Mouse (Mus musculus) forebrain, embryonic 16.5 days (tissue): ENCODE results near the gene Ly6g6d. TPM values are rescaled to one million over a fixed set of nuclear protein-coding genes. Genes with fewer than 3 reads are reported as not detected.

Experiments
- ATAC-seq: fragments of 200-750 bp; cut with Nextera tagmentation; 2 replicates; pipeline ENCODE4 v1.8.0; 2017; ENCODE audit warnings: mild to moderate bottlenecking, moderate library complexity
- H3K27ac ChIP-seq: fragments of 300-500 bp; sonication (generic); 2 replicates; pipeline ENCODE4 v1.5.1; 2014; ENCODE audit warnings: low read length, control low read depth
- H3K27me3 ChIP-seq: fragments of 300-500 bp; sonication (generic); replicated peaks from 2 replicates; pipeline ENCODE4 v1.6.1; 2014; ENCODE audit warnings: low read length; ENCODE audit not compliant: control insufficient read depth, insufficient read depth
- H3K36me3 ChIP-seq: fragments of 300-500 bp; sonication (generic); 2 replicates; pipeline ENCODE4 v1.6.1; 2014; ENCODE audit not compliant: control insufficient read depth, insufficient read depth
- H3K4me1 ChIP-seq: fragments of 300-500 bp; sonication (generic); replicated peaks from 2 replicates; pipeline ENCODE4 v1.6.1; 2014; ENCODE audit warnings: low read length; ENCODE audit not compliant: control insufficient read depth, insufficient read depth
- H3K4me2 ChIP-seq: fragments of 300-500 bp; sonication (generic); 2 replicates; pipeline ENCODE4 v1.6.1; 2014; ENCODE audit warnings: mild to moderate bottlenecking, low read length, control low read depth
- H3K4me3 ChIP-seq: fragments of 300-500 bp; sonication (generic); replicated peaks from 2 replicates; pipeline ENCODE4 v1.5.1; 2014; ENCODE audit warnings: mild to moderate bottlenecking, low read length, control low read depth
- H3K9ac ChIP-seq: fragments of 300-500 bp; sonication (generic); replicated peaks from 2 replicates; pipeline ENCODE4 v1.6.1; 2014; ENCODE audit warnings: low read depth, low read length, control low read depth
- H3K9me3 ChIP-seq: fragments of 300-500 bp; sonication (generic); 2 replicates; pipeline ENCODE4 v1.6.1; 2016; ENCODE audit warnings: low read length; ENCODE audit not compliant: control insufficient read depth
- WGBS: fragments of 180-500 bp; shearing (Covaris S2); extraction: QIAGEN DNeasy Blood & Tissue Kit; methylation state at CpG from one replicate; pipeline ENCODE4 v1.1.7; 2014; 5-methylcytosine and 5-hydroxymethylcytosine counted together
- polyA plus RNA-seq: library from polyadenylated mRNA; unstranded; fragments of >200 nt; fragmentation: Nextera tagmentation; extraction: Ambion mirVana; gene quantifications from 2 replicates; pipeline ENCODE4 v1.2.1, GENCODE M21; 2015

Gene Ly6g6d
- polyA plus RNA-seq, 1 experiment from 2014 or later, result 1.6 TPM

GRCm38 (mm10) chr17:35077285-35077684 is 580 bp downstream of the Ly6g6d start:
- 41% methylated on average over 2 of the region's 2 CpGs for WGBS
- peak; percentile 68 for ATAC-seq
- H3K27ac ChIP-seq, result no peak overlapping the region

GRCm38 (mm10) chr17:35076507-35077176 is 1.2 kb downstream of the Ly6g6d start, which contains the start of gene Ly6g6e:
Ly6g6e (plus strand) TSS chr17:35076902.
- Histone ChIP-seq H3K9ac (peak within 1 kb of the TSS; percentile 53), H3K9me3 (no peaks in the 10 kb centered on the region), H3K4me3 (peak within 1 kb of the TSS; percentile 24), H3K4me2 (peak within 1 kb of the TSS; percentile 48), H3K27ac (peak within 1 kb of the TSS; percentile 72), H3K4me1 (peaks cover 29% of the 10 kb centered on the region), H3K36me3 (no peaks in the 10 kb centered on the region), H3K27me3 (no peaks in the 10 kb centered on the region)
- 22% methylated on average over 10 of the region's 10 CpGs for WGBS
- ATAC-seq, result peak; percentile 81

More at GRCm38 (mm10) chr17:35077285-35077684, 580 bp downstream of the Ly6g6d start:
- Histone ChIP-seq H3K36me3 (no peaks in the 10 kb centered on the region), H3K9me3 (no peaks in the 10 kb centered on the region), H3K4me2 (peak overlapping the region; percentile 48), H3K4me3 (peak overlapping the region; percentile 24), H3K4me1 (peaks cover 29% of the 10 kb centered on the region), H3K27me3 (no peaks in the 10 kb centered on the region), H3K9ac (peak overlapping the region; percentile 53; the same call in 1 of the 2 replicates)

GRCm38 (mm10) chr17:35074097-35074496 is 3.8 kb downstream of the Ly6g6d start:
- Histone ChIP-seq H3K27me3 (no peaks in the 10 kb centered on the region), H3K36me3 (no peaks in the 10 kb centered on the region), H3K4me1 (peaks cover 26% of the 10 kb centered on the region), H3K9ac (0 out of 2 replicates have a peak overlapping the region, but pooled peaks have one; percentile 6), H3K27ac (no peak overlapping the region), H3K4me2 (no peak overlapping the region), H3K4me3 (no peak overlapping the region), H3K9me3 (no peaks in the 10 kb centered on the region)
- WGBS, result 57% methylated on average over 17 of the region's 17 CpGs
- ATAC-seq, result no peak

GRCm38 (mm10) chr17:35071454-35071853 is 6.4 kb downstream of the Ly6g6d start:
- no peaks in the 10 kb centered on the region for H3K36me3 ChIP-seq
- WGBS, result 90% methylated on average over 9 of the region's 9 CpGs
- peaks cover 9% of the 10 kb centered on the region; the same call in 1 of the 2 replicates for H3K4me1 ChIP-seq
- H3K9me3 ChIP-seq, result no peaks in the 10 kb centered on the region
- no peak overlapping the region for H3K4me3 ChIP-seq
- H3K9ac ChIP-seq, result no peak overlapping the region
- no peak overlapping the region for H3K4me2 ChIP-seq
- no peaks in the 10 kb centered on the region for H3K27me3 ChIP-seq
- ATAC-seq, result no peak
- no peak overlapping the region for H3K27ac ChIP-seq

GRCm38 (mm10) chr17:35070556-35071229 is 7.2 kb downstream of the Ly6g6d start:
- H3K4me2 ChIP-seq, result no peak overlapping the region
- H3K9me3 ChIP-seq, result no peaks in the 10 kb centered on the region
- peaks cover 4% of the 10 kb centered on the region; the same call in 1 of the 2 replicates for H3K27me3 ChIP-seq
- H3K4me1 ChIP-seq, result peaks cover 7% of the 10 kb centered on the region; the same call in 1 of the 2 replicates
- ATAC-seq, result no peak
- WGBS, result 47% methylated on average over 6 of the region's 6 CpGs
- no peak overlapping the region for H3K9ac ChIP-seq
- H3K27ac ChIP-seq, result no peak overlapping the region
- no peaks in the 10 kb centered on the region for H3K36me3 ChIP-seq
- H3K4me3 ChIP-seq, result no peak overlapping the region

- H3K36me3 ChIP-seq, result no peaks in the 10 kb centered on the region
- no peak for ATAC-seq
- H3K9me3 ChIP-seq, result no peaks in the 10 kb centered on the region
- 88% methylated on average over 17 of the region's 17 CpGs for WGBS
- no peak overlapping the region for H3K27ac ChIP-seq
- no peak overlapping the region for H3K4me3 ChIP-seq
- H3K9ac ChIP-seq, result no peak overlapping the region
- H3K4me2 ChIP-seq, result no peak overlapping the region
- H3K4me1 ChIP-seq, result peaks cover 13% of the 10 kb centered on the region
- peaks cover 19% of the 10 kb centered on the region for H3K27me3 ChIP-seq
These were observed 9.5 kb downstream of the Ly6g6d start for GRCm38 (mm10) chr17:35068213-35068914.

GRCm38 (mm10) chr17:35066084-35066483 is 11.8 kb downstream of the Ly6g6d start, which contains the start of gene Mpig6b:
Mpig6b (minus strand) TSS chr17:35066184.
- H3K27ac ChIP-seq, result no peak within 1 kb of the TSS
- ATAC-seq, result no peak
- peaks cover 18% of the 10 kb centered on the region for H3K4me1 ChIP-seq
- 50% methylated on average over 9 of the region's 10 CpGs for WGBS
- peak within 1 kb of the TSS; percentile 37 for H3K4me2 ChIP-seq
- peaks cover 19% of the 10 kb centered on the region for H3K27me3 ChIP-seq
- no peaks in the 10 kb centered on the region for H3K9me3 ChIP-seq
- 0 out of 2 replicates have a peak within 1 kb of the TSS, but pooled peaks have one; percentile 14 for H3K9ac ChIP-seq
- H3K36me3 ChIP-seq, result peaks cover 1% of the 10 kb centered on the region; the same call in 1 of the 2 replicates
- H3K4me3 ChIP-seq, result peak within 1 kb of the TSS; percentile 20

- no peaks in the 10 kb centered on the region for H3K9me3 ChIP-seq
- WGBS, result 2% methylated on average over 48 of the region's 48 CpGs
- H3K27ac ChIP-seq, result no peak within 1 kb of the TSS
- peak within 1 kb of the TSS; percentile 20 for H3K4me3 ChIP-seq
- peak within 1 kb of the TSS; percentile 37 for H3K4me2 ChIP-seq
- H3K9ac ChIP-seq, result 0 out of 2 replicates have a peak within 1 kb of the TSS, but pooled peaks have one; percentile 14
- H3K36me3 ChIP-seq, result peaks cover 3% of the 10 kb centered on the region; the same call in 1 of the 2 replicates
- peaks cover 26% of the 10 kb centered on the region for H3K4me1 ChIP-seq
- H3K27me3 ChIP-seq, result peaks cover 19% of the 10 kb centered on the region
- ATAC-seq, result no peak
These were observed 12.6 kb downstream of the Ly6g6d start, which contains the start of gene Ly6g6c for GRCm38 (mm10) chr17:35064951-35065947. Ly6g6c (plus strand) TSS chr17:35065388.
